Mouse (Mus musculus) liver, adult 2 months (tissue): ENCODE data around the gene St3gal6. TPM values are rescaled to one million over a fixed set of nuclear protein-coding genes. Genes with fewer than 3 reads are reported as not detected.

ENCODE experiments used
- DNase-seq: peaks from one replicate; pipeline ENCODE4 v3.0.0-alpha.2; 2011; ENCODE audit warnings: low read depth, low spot score; ENCODE audit errors: extremely low read depth
- H3K27ac ChIP-seq: fragments of 200-500 bp; replicated peaks from 2 replicates; pipeline ENCODE4 v1.5.1; 2012; ENCODE audit warnings: low read depth, mild to moderate bottlenecking, control low read depth, inconsistent platforms, low read length; ENCODE audit not compliant: insufficient read depth
- H3K27me3 ChIP-seq: fragments of 200-500 bp; 2 replicates; pipeline ENCODE4 v1.6.1; 2012; ENCODE audit warnings: mild to moderate bottlenecking, moderate library complexity, low read length, inconsistent platforms; ENCODE audit not compliant: control insufficient read depth, insufficient read depth
- H3K36me3 ChIP-seq: fragments of 200-500 bp; 2 replicates; pipeline ENCODE4 v1.6.1; 2012; ENCODE audit warnings: low read length, inconsistent platforms; ENCODE audit not compliant: control insufficient read depth, insufficient read depth
- H3K4me1 ChIP-seq: fragments of 200-500 bp; 2 replicates; pipeline ENCODE4 v1.6.1; 2011; ENCODE audit warnings: low read length; ENCODE audit not compliant: control insufficient read depth, insufficient read depth
- H3K4me3 ChIP-seq: fragments of 200-500 bp; 2 replicates; pipeline ENCODE4 v1.5.1; 2011; ENCODE audit warnings: low read depth, mild to moderate bottlenecking, control low read depth, low read length, moderate library complexity; ENCODE audit not compliant: insufficient read depth
- H3K79me2 ChIP-seq: fragments of 200-500 bp; 2 replicates; pipeline ENCODE4 v1.6.1; 2012; ENCODE audit warnings: inconsistent platforms, mild to moderate bottlenecking, low read length, moderate library complexity; ENCODE audit not compliant: control insufficient read depth, insufficient read depth
- H3K9ac ChIP-seq: fragments of 200-500 bp; 2 replicates; pipeline ENCODE4 v1.6.1; 2012; ENCODE audit warnings: low read depth, mild to moderate bottlenecking, control low read depth, inconsistent platforms, low read length
- CTCF ChIP-seq: fragments of 200-500 bp; IDR thresholded peaks from 2 replicates; pipeline ENCODE4 v1.5.1; 2011; ENCODE audit warnings: low read depth, low read length, control low read depth
- POLR2A ChIP-seq: fragments of 200-500 bp; IDR thresholded peaks from 2 replicates; pipeline ENCODE4 v1.6.1; 2011; ENCODE audit warnings: low read length, control low read depth; ENCODE audit not compliant: insufficient read depth; ENCODE audit errors: extremely low read depth
- WGBS: fragments of 180-500 bp; shearing (Covaris S2); methylation state at CpG from one replicate; pipeline ENCODE4 v1.1.7; 2018; 5-methylcytosine and 5-hydroxymethylcytosine counted together
- polyA plus RNA-seq: library from polyadenylated mRNA; depleted of rRNA; stranded (reverse); fragments of >200 nt; gene quantifications from 2 replicates; pipeline ENCODE4 v1.2.3, GENCODE M21; 2012; rRNA removed
- total RNA-seq: library from RNA; depleted of rRNA; stranded (reverse); fragments of >200 nt; gene quantifications from 2 replicates; pipeline ENCODE4 v1.2.3, GENCODE M21; 2014; rRNA removed

The St3gal6 gene
- total RNA-seq, result 3.2 and 4.8 TPM in 2 replicates
- 5.1 and 6.2 TPM in 2 replicates for polyA plus RNA-seq

GRCm38 (mm10) chr16:58523972-58524850 is at the start of gene St3gal6:
St3gal6 (minus strand) TSS chr16:58524243.
- peak within 1 kb of the TSS; percentile 11 for H3K27ac ChIP-seq
- 82% methylated on average over 12 of the region's 12 CpGs for WGBS
- H3K4me3 ChIP-seq, result peak within 1 kb of the TSS; percentile 91
- no peaks in the 10 kb centered on the region for H3K36me3 ChIP-seq
- no peaks in the 10 kb centered on the region; the same call in 1 of the 2 replicates for H3K4me1 ChIP-seq
- no peaks in the 10 kb centered on the region for H3K79me2 ChIP-seq
- TF ChIP-seq POLR2A (no peak), CTCF (no peak)
- H3K9ac ChIP-seq, result peak within 1 kb of the TSS; percentile 83
- peaks cover 5% of the 10 kb centered on the region; the same call in 1 of the 2 replicates for H3K27me3 ChIP-seq
- no peak for DNase-seq

- no peak overlapping the region for H3K9ac ChIP-seq
- TF ChIP-seq POLR2A (no peak), CTCF (no peak)
These were observed 46.7 kb upstream of the St3gal6 start for GRCm38 (mm10) chr16:58570694-58571264.

GRCm38 (mm10) chr16:58561196-58561595 is 37.2 kb upstream of the St3gal6 start:
- Histone ChIP-seq H3K9ac (no peak overlapping the region), H3K79me2 (no peaks in the 10 kb centered on the region), H3K4me3 (no peak overlapping the region), H3K4me1 (no peaks in the 10 kb centered on the region), H3K27me3 (no peaks in the 10 kb centered on the region), H3K27ac (no peak overlapping the region), H3K36me3 (no peaks in the 10 kb centered on the region)
- TF ChIP-seq CTCF (no peak), POLR2A (no peak)
- 83% methylated on average over 2 of the region's 2 CpGs for WGBS
- DNase-seq, result no peak

More at GRCm38 (mm10) chr16:58570694-58571264, 46.7 kb upstream of the St3gal6 start:
- no peak overlapping the region for H3K27ac ChIP-seq
- no peaks in the 10 kb centered on the region for H3K27me3 ChIP-seq
- DNase-seq, result no peak
- no peaks in the 10 kb centered on the region for H3K36me3 ChIP-seq
- H3K79me2 ChIP-seq, result no peaks in the 10 kb centered on the region
- no peaks in the 10 kb centered on the region for H3K4me1 ChIP-seq
- no peak overlapping the region for H3K4me3 ChIP-seq

GRCm38 (mm10) chr16:58556067-58556830 is 32.2 kb upstream of the St3gal6 start:
- no peak overlapping the region for H3K4me3 ChIP-seq
- no peaks in the 10 kb centered on the region for H3K36me3 ChIP-seq
- H3K27me3 ChIP-seq, result no peaks in the 10 kb centered on the region
- TF ChIP-seq CTCF, result no peak
- TF ChIP-seq POLR2A, result no peak
- H3K9ac ChIP-seq, result no peak overlapping the region
- H3K27ac ChIP-seq, result no peak overlapping the region
- 69% methylated on average over 4 of the region's 4 CpGs for WGBS
- no peaks in the 10 kb centered on the region for H3K79me2 ChIP-seq
- no peak for DNase-seq
- no peaks in the 10 kb centered on the region for H3K4me1 ChIP-seq

- no peak overlapping the region for H3K4me3 ChIP-seq
- no peak overlapping the region for H3K9ac ChIP-seq
- TF ChIP-seq CTCF, result no peak
- TF ChIP-seq POLR2A, result no peak
- no peak overlapping the region for H3K27ac ChIP-seq
- no peaks in the 10 kb centered on the region for H3K27me3 ChIP-seq
- WGBS, result 76% methylated on average over 1 of the region's 1 CpGs
- no peak for DNase-seq
- H3K36me3 ChIP-seq, result no peaks in the 10 kb centered on the region
- no peaks in the 10 kb centered on the region for H3K4me1 ChIP-seq
- H3K79me2 ChIP-seq, result no peaks in the 10 kb centered on the region
These were observed 30.6 kb upstream of the St3gal6 start for GRCm38 (mm10) chr16:58554673-58555072.
